Comparison of ENCODE assay signal across 9 mouse cellular contexts in the genomic region with DNA sequence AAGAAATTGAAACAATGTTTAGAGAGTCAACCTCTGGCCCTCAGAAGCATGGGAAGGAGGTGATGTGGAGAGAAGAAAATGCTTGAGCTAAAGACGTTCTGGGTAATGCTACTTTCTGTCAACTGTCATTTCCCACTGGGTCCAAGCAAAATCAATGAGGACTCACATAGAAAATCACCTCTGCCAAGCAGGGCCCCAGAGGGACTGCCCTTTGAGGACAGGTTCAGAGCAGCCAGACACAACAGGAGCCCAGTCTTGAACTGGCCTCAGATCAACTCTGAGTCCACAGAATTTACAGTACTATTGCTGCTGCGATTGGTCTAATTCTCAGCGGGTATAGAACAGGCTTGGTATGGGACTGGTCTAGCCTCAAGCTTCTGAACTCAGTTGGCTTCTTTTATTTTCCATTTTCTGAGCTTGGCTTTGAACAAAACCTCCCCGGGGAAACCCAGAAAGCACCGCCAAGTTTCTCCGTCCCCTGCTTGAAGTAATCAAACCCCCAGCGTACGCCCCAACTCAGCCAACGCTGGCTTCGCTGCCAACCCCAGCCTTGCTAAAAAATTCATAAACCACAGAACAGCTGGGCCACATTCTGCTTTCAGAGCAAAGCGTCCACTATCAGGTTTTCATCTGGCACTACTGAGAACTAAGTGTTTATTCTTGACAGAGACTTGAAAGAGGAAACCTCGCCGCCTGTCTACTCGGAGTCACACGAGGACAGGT.
A peak's percentile ranks its signal among the peaks of the same experiment; 100 is the strongest.
DNase-seq lines count a peak whose midpoint lies in the region; ATAC-seq and TF ChIP-seq lines count a peak whose summit lies in the region.
"Had no signal": no experiment of that assay in that cellular context is flagged by ENCODE, and none has a peak within 500 bp of the region (broad histone marks: within the 10 kb centered on the region; RNA-seq: fewer than 3 reads in every experiment).

No protein-coding gene starts in this region.

- no peak overlapping the region for H3K9ac ChIP-seq in heart, embryonic 12.5 days
- H3K9ac ChIP-seq in limb, embryonic 14.5 days (ENCODE audit: low read depth, low read length, severe bottlenecking) = no peak overlapping the region
- no peak overlapping the region for H3K9ac ChIP-seq in liver, postnatal 0 days (replicated peaks)
- H3K9ac ChIP-seq in hindbrain, embryonic 13.5 days = no peak overlapping the region
- H3K9ac ChIP-seq: heart, embryonic 13.5 days had no signal

- no peak overlapping the region for H3K4me3 ChIP-seq in heart, embryonic 12.5 days
- no peak overlapping the region for H3K4me3 ChIP-seq in limb, embryonic 14.5 days (replicated peaks; ENCODE audit: low read length)
- no peak overlapping the region for H3K4me3 ChIP-seq in liver, postnatal 0 days (ENCODE audit: low read depth, low read length)
- no peak overlapping the region for H3K4me3 ChIP-seq in hindbrain, embryonic 13.5 days
- H3K4me3 ChIP-seq: heart, embryonic 13.5 days had no signal

- H3K27me3 ChIP-seq in heart, embryonic 12.5 days (replicated peaks) = no peaks in the 10 kb centered on the region
- H3K27me3 ChIP-seq in limb, embryonic 14.5 days (ENCODE audit: control insufficient read depth, insufficient read depth, low read length) = no peaks in the 10 kb centered on the region
- no peaks in the 10 kb centered on the region for H3K27me3 ChIP-seq in liver, postnatal 0 days (ENCODE audit: insufficient read depth, low read length)
- no peaks in the 10 kb centered on the region for H3K27me3 ChIP-seq in hindbrain, embryonic 13.5 days
- H3K27me3 ChIP-seq: heart, embryonic 13.5 days had no signal

- TF ChIP-seq EP300 in liver, postnatal 0 days (IDR thresholded peaks at IDR 0.05; ENCODE audit: low read depth) = no peak

- no peak overlapping the region for H3K4me2 ChIP-seq in heart, embryonic 12.5 days
- no peak overlapping the region for H3K4me2 ChIP-seq in limb, embryonic 14.5 days (replicated peaks; ENCODE audit: low read depth, low read length, severe bottlenecking)
- H3K4me2 ChIP-seq in liver, postnatal 0 days (ENCODE audit: low read depth, low read length) = no peak overlapping the region
- no peak overlapping the region for H3K4me2 ChIP-seq in hindbrain, embryonic 13.5 days
- H3K4me2 ChIP-seq: heart, embryonic 13.5 days had no signal

- 87% methylated on average over 15 of the region's 15 CpGs for WGBS in heart, embryonic 12.5 days
- WGBS in limb, embryonic 14.5 days = 57% methylated on average over 15 of the region's 15 CpGs
- WGBS in liver, postnatal 0 days (ENCODE audit: insufficient replicate concordance) = 75% methylated on average over 15 of the region's 15 CpGs
- WGBS in hindbrain, embryonic 13.5 days = 86% methylated on average over 15 of the region's 15 CpGs

- H3K27ac ChIP-seq in heart, embryonic 12.5 days (ENCODE audit: poor library complexity, severe bottlenecking) = no peak overlapping the region
- no peak overlapping the region for H3K27ac ChIP-seq in limb, embryonic 14.5 days (replicated peaks; ENCODE audit: low read depth, low read length)
- H3K27ac ChIP-seq in liver, postnatal 0 days (ENCODE audit: low read depth) = no peak overlapping the region
- H3K27ac ChIP-seq in hindbrain, embryonic 13.5 days = no peak overlapping the region
- H3K27ac ChIP-seq: heart, embryonic 13.5 days had no signal

- no peaks in the 10 kb centered on the region for H3K4me1 ChIP-seq in heart, embryonic 12.5 days (replicated peaks)
- H3K4me1 ChIP-seq in limb, embryonic 14.5 days (ENCODE audit: control insufficient read depth, insufficient read depth, low read length) = no peaks in the 10 kb centered on the region
- no peaks in the 10 kb centered on the region for H3K4me1 ChIP-seq in liver, postnatal 0 days (ENCODE audit: insufficient read depth)
- H3K4me1 ChIP-seq in hindbrain, embryonic 13.5 days (replicated peaks) = peaks cover 11% of the 10 kb centered on the region
- H3K4me1 ChIP-seq: heart, embryonic 13.5 days had no signal

- ATAC-seq in heart, embryonic 12.5 days (ENCODE audit: insufficient number of reproducible peaks, low FRiP score) = no peak
- ATAC-seq in limb, embryonic 14.5 days (ENCODE audit: low FRiP score, low read depth) = 0 out of 2 replicates have a peak, but pooled peaks have one; percentile 34
- no peak for ATAC-seq in liver, postnatal 0 days
- ATAC-seq in hindbrain, embryonic 13.5 days (ENCODE audit: low FRiP score) = no peak

- no peaks in the 10 kb centered on the region for H3K36me3 ChIP-seq in heart, embryonic 12.5 days
- H3K36me3 ChIP-seq in limb, embryonic 14.5 days (ENCODE audit: control insufficient read depth, insufficient read depth, low read length) = no peaks in the 10 kb centered on the region
- no peaks in the 10 kb centered on the region for H3K36me3 ChIP-seq in liver, postnatal 0 days (replicated peaks; ENCODE audit: insufficient read depth, low read length)
- no peaks in the 10 kb centered on the region for H3K36me3 ChIP-seq in hindbrain, embryonic 13.5 days
- H3K36me3 ChIP-seq: heart, embryonic 13.5 days had no signal

- DNase-seq in heart, adult 11 months = peak; percentile 98
- DNase-seq in urinary bladder, postnatal 4 days (ENCODE audit: low spot score in 2 of 2) = peak; percentile 29 to 63
- no peak for DNase-seq in urinary bladder, adult 18-20 months (ENCODE audit: low spot score in 2 of 2)
- DNase-seq in limb, embryonic 14.5 days (ENCODE audit: low spot score) = peak; percentile 80
- DNase-seq in liver, postnatal 0 days = no peak
- DNase-seq in embryo, embryonic 10 days (ENCODE audit: low spot score) = no peak

- TF ChIP-seq CTCF in liver, postnatal 0 days (IDR thresholded peaks at IDR 0.05; ENCODE audit: low read depth) = no peak

- H3K9me3 ChIP-seq in heart, embryonic 12.5 days (replicated peaks) = no peaks in the 10 kb centered on the region
- no peaks in the 10 kb centered on the region for H3K9me3 ChIP-seq in limb, embryonic 14.5 days (ENCODE audit: control insufficient read depth, low read length)
- peaks cover 7% of the 10 kb centered on the region; the same call in 1 of the 2 replicates for H3K9me3 ChIP-seq in liver, postnatal 0 days (ENCODE audit: low read length)
- no peaks in the 10 kb centered on the region for H3K9me3 ChIP-seq in hindbrain, embryonic 13.5 days
- H3K9me3 ChIP-seq: heart, embryonic 13.5 days had no signal

- no peak for TF ChIP-seq POLR2A in limb, embryonic 14.5 days (IDR thresholded peaks at IDR 0.05; ENCODE audit: borderline replicate concordance, extremely low read depth, insufficient read depth, insufficient read length)

Comparison
In these comparisons a context has a peak if more than half of its experiments do, and no peak if none do; other contexts are left out.
1. DNase-seq: peak in heart, adult 11 months (single experiment), urinary bladder, postnatal 4 days (2 of 2) and limb, embryonic 14.5 days (single experiment); none in urinary bladder, adult 18-20 months (0 of 2), liver, postnatal 0 days (single experiment) and embryo, embryonic 10 days (single experiment).